Mouse (Mus musculus): ENCODE data around the gene Stbd1. TPM values are rescaled to one million over a fixed set of nuclear protein-coding genes. Genes with fewer than 3 reads are reported as not detected.

The Stbd1 gene
- total RNA-seq, 2 experiments from 2014 or later = 16.8 to 18.6 TPM

DNA sequence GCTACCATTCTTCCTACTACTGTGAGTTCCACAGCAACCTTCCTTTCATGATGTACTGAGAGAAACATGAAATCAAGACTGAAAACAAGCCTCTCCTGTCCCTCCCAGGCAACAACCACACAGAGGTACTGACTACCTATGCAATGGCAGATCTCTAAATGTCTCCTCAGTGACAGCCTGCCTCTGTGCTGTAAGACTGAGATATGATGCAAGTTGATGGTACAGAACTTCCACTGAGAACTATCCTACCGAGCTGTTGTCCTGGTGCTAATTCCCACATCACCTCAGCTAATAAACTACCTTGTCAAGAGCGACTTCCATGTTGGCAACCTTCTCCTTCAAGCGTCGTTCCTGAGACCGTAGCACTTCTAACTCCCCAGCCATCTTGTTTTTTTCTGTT, 33.0 kb downstream of the Stbd1 start:
- DNase-seq = no peak

DNA sequence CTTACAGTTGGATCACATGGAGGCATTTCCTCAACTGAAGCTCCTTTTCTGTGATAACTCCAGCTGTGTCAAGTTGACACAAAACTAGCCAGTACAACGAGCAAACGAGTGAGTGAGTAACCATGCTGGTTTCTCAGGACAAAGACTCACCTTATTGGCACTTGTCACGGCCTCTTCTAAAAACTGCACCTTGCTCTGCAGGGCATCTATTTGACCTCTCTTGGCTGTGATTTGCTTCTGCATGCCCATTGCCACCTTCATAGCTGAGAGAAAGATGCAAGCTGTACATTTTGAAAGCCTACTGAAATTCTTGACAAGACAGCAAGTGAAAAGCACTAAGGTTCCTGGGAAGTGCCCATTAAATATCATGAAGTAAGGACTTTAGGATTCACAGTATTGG, 38.0 kb downstream of the Stbd1 start:
- no peak for DNase-seq

Other genes starting within 250 kb of the Stbd1 start
- 10 to 100 TPM; 30.3 to 34.0 TPM for gene Nup54, start 167.8 kb upstream of the Stbd1 start, total RNA-seq (2021)
- gene Scarb2, start 96.2 kb upstream of the Stbd1 start, total RNA-seq (2021) = 10 to 100 TPM; 79.6 to 80.6 TPM
- not detected for gene Fam47e, start 48.0 kb upstream of the Stbd1 start, total RNA-seq (2021)
- under 1 TPM; 0.33 to 0.73 TPM for gene Ccdc158, start 72.2 kb downstream of the Stbd1 start, total RNA-seq (2021)
- gene Shroom3, start 80.4 kb downstream of the Stbd1 start, total RNA-seq (2021) = 1 to 10 TPM; 8.5 to 9.7 TPM

Data from adrenal gland, postnatal 10 days (tissue).